Mouse (Mus musculus): ENCODE measurements around the gene Mapk8ip2.

The Mapk8ip2 gene

DNA sequence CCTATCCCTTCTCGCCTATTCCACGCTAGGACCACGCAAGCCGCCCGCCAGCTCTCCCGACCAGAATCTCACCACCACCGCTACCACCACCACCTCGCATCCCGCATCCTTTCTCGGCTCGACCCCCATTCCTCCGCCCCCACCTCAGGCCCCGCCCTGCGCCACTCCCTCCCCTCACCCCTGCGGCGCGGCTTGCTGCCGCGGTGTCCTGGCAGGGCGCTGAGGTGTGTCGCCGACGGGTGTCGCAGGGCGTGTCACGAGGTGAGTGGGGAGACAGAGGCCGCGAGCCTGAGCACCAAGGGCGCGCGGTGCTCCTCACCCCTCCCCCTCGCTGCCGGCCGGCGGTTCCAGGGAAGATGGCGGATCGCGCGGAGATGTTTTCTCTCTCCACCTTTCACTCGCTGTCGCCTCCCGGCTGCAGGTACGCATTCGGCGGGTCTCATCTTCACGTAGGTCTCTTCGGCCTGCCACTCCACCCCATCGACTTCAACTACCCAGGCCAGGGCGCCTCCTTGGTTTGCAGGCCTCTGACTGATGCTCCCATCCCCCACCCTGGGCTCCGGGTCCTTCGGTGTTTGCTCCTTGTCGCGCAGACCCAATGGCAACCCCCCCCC is at the start of gene Mapk8ip2:
Gene Mapk8ip2, plus strand, starts transcription at position 49 of the 614 bp plus-strand sequence.
- peak; percentile 83 for DNase-seq

DNA sequence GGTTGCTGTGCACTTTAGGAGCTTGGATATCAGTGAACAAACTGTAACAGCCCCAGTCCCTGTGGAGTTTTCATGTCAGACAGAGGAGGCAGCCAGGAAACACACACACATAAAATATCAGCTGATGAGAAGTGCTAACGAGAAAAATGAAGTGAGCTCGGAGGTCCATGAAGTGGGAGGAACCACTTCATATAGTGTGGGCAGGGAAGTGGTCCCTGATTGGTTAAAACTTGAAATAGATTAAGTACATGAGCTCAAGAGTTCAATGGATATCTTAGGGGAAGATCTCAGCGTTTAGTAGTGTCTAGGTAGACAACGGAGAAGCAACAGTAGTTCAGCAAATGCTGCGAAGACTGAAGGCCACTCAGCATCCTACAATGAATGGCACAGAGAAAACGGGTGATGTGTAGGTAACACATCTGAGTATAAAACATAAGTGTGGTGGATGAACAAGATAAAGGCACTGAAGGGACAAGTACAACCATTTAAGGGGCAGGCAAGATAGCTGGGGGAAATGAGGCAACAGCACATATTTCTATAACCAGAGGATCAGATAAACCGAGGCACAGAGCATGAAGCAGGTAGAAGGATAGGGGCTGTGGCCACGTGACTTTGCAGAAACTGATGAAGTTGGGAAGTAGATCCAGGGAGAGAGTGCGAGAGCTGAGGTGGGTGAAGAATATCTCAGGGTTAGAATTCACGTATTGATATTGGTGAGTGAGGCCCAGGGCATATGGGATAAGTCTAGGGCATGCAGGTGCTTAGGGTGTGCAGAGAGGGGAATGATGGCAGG is 48.7 kb upstream of the Mapk8ip2 start:
- no peak for DNase-seq

- no peak for DNase-seq
Observed at GRCm38 (mm10) chr15:89406691-89407090, 47.0 kb upstream of the Mapk8ip2 start.

DNA sequence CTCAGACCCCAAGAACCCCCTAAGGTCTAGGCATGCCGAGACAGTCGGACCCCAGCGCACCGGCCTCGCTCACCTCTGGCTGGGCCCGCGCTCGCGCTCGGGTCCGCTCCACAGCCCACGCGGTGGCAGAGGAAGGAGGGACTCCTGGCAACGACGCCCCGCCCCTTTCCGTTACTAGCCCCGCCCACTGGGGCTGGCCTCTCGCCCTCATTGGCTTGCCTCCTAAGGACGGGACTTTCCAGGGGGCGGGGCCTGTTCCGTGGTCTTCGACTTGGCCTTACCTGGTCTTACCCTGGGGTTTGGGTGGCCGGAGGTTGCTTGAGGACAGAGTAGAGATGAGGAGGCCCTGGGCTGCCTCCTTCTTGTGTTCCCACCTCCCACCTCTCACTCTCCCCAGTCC is 43.6 kb upstream of the Mapk8ip2 start, which contains the start of gene Syce3:
Gene Syce3, minus strand, starts transcription at position 386 of the 400 bp plus-strand sequence.
- no peak for DNase-seq

DNA sequence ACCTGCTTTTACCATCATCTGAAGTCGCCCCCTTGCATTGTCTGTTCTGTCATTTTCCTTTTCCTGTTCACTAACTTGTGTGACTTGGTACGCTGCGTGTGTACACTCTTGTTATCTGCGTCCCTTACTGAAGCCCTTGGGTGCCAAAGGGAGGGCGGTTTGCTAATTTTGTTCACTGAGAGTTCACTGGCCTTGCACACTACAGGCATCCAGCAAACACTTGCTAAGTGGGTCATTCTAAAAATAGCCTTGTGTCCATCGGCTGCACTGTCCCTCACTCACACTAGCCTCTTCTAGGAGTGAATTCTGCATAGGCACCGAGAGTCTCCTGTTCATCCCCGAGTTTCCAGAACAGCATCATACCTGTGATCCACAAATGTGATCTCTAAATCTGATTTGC is 38.4 kb upstream of the Mapk8ip2 start:
- no peak for DNase-seq

DNA sequence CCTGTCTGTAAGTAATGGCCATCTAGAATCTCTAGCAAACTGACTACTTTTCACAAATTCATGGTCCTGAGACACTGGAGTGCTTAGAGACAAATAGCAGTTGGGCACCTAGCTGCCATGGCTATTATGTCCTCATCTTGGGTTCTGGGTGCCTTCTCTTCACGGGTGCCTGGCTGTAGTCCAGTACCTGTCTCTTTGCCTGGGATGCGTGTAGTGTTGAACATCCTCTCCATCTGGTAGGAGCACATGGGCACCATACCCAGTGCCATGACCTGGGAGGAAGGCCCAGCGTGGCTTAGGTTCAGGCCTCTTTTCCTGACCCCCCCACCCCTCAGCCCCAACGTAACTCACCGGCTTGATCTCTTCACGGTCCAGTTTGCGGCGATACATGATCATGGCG is 31.8 kb upstream of the Mapk8ip2 start:
- DNase-seq, result peak; percentile 24

- DNase-seq, result no peak
Observed at GRCm38 (mm10) chr15:89424621-89425020, 29.1 kb upstream of the Mapk8ip2 start.

GRCm38 (mm10) chr15:89425711-89426121 is 28.0 kb upstream of the Mapk8ip2 start, which contains the start of gene Cpt1b:
Gene Cpt1b (minus strand): TSS chr15:89425863.
- no peak for DNase-seq

DNA sequence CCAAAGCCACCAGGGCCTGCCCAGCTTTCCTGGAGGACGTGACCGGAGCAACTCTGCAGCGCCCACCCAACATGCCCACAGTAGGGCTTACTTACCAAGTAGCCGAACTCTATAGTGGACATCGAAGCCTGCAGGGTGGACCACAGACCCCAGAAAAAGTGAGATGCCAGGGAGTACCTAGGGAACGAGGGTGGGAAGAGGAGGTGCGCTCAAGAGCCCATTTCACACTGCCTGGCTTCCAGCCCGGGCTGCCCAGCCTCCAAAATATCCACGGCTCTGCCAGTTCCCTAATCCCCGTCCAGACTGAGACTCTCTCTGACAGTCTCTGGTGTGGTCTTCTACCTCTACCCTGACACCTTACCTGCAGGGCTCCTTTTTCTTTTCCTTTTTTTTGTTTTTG is 27.0 kb upstream of the Mapk8ip2 start:
- DNase-seq, result no peak

- DNase-seq, result no peak
Observed at GRCm38 (mm10) chr15:89428136-89428790, 25.4 kb upstream of the Mapk8ip2 start.

DNA sequence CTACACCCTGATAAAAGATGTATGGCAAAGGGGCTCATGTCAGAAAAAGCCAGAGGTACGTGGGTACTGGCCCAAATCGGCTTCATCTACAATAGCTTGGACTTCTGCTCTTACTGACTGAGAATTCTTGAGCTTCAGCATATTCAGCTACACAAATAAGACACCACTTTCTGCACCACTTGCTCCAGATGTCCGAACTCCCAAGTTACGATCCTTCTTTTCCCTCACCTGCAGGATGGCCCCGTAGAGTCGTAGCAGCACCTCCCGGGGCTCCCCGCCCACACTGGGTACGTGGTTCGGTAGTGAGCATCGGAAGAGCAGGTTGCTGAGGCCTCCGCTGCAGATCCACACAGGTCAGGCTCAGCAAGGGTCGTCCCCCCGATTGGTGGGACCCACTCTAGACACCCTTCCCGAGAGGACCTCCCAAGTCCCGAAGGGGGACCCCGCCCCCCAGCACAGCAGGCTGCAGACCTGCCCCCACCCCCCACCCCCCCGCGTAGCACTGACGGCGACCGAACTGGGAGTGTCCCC is 24.8 kb upstream of the Mapk8ip2 start:
- peak; percentile 69 for DNase-seq

DNA sequence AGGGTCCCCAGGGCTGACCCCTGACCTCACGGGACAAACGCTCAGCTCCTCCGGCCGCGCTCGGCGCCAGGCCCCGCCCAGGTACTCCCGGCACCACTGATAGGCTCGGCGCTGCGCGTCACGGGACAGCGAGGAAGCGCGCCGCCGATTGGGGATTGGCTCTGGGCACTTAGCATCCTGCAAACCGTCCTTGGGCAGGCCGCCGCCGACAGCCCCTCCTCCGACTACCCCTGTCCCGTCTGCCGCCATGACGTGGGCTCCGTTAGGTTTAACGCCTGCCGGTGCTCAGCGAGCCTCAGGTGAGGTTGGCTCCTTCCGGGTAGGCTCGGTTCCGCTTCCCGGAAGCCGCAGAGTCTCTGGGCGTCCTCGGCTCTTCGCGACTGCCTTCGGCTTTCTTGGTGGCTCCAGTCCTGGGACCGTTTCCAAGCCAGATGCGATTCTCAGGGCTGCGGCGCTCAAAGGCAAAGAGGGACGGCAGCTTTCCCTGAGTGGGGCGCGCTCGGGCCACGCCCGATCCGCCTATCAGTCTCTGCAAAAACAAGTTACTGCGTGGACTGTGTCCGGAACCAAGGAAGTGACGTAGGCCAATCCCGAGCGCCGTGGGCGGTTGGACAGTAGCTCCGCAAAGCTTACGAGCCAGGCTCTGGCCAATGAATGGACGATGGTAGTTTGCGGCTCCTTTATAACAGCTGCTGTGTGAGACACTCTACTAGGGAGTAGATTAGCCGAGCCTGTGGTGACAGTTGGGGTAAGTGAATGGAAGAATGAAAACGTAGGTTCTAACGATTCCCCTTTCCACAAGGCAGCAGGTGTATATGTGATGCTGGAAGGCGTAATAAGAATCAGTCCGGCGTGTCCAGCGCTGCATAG is 24.1 kb upstream of the Mapk8ip2 start, which contains the start of the genes C730034F03Rik, Gm44502 and Chkb:
Gene C730034F03Rik, plus strand, starts transcription at position 238 of the 870 bp plus-strand sequence.
Gene Gm44502, minus strand, starts transcription at position 345 of the 870 bp plus-strand sequence.
Gene Chkb, minus strand, starts transcription at position 557 of the 870 bp plus-strand sequence.
- DNase-seq, result peak; percentile 94

DNA sequence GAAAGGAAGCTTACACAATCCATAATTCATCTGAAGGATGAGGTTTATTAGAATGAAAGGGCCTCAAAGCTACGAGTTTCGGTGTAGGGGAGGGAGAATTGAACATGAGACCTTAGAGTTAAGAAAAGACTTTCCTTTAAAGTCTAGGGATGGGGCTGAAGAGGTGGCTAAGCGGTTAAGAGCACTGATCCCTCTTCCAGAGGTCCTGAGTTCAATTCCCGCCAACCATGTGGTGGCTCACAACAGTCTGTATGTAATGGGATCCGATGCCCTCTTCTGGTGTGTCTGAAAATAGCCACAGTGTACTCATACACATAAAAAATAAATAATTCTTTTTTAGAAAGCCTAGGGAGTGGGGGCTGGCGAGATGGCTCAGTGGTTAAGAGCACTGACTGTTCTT is 23.4 kb upstream of the Mapk8ip2 start:
- peak; percentile 69 for DNase-seq

DNA sequence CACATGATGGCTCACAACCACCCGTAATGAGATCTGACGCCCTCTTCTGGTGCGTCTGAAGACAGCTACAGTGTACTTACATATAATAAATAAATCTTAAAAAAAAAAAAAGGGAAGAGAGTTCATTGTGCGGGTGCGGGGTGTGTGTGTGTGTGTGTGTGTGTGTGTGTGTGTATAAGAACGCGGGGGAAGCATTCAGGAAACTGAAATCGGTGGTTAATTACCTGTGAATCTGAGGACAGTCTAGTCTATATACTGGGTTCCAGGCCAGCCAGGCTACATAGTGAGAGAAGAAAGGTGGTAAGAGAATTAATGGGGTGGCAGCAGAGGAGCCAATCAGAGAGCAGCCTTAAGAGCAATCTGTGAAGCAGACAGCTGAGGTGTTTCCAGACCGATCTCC is 22.9 kb upstream of the Mapk8ip2 start:
- DNase-seq, result peak; percentile 45

GRCm38 (mm10) chr15:89431271-89431670 is 22.4 kb upstream of the Mapk8ip2 start:
- peak; percentile 22 for DNase-seq

GRCm38 (mm10) chr15:89431806-89432205 is 21.9 kb upstream of the Mapk8ip2 start:
- peak; percentile 44 for DNase-seq

- peak; percentile 79 for DNase-seq
Observed at GRCm38 (mm10) chr15:89432946-89433345, 20.8 kb upstream of the Mapk8ip2 start.

DNA sequence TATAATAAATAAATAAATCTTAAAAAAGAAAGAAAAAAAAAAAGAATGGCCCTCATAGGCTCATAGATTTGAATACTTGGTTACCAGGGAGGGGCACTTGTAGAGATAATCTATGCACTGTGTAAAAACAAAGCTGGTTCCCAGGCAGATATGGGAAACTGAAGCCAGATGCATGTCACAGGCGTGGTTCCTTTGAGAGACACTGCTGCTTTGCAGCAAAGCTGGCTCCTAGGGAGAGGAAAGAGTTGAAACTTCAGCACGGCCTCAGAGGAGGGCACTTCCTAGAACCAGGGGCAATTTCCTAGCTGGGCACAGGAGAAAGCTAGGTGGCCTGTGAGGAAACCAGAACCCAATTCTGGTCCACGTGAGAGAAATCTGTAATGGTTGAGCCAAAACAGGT is 19.6 kb upstream of the Mapk8ip2 start:
- no peak for DNase-seq

DNA sequence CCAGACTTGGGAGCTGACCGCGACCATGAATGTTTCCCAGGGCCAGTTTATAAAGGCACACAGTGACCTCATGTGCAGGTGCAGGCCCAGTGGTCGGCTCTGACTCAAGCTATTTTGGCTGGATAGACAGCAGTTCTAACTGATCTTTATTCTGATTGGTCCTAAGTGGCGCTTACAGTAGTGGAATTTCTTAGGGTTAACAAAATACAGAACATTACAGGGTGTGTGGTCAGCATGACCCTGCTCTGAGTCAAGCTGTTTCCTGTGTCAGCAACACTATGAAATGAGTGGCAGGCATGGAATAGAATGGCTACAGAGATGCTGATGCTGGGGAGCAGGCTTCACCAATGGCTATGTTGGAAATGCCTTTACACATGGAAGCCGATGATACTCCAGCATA is 17.8 kb upstream of the Mapk8ip2 start:
- DNase-seq, result no peak

DNA sequence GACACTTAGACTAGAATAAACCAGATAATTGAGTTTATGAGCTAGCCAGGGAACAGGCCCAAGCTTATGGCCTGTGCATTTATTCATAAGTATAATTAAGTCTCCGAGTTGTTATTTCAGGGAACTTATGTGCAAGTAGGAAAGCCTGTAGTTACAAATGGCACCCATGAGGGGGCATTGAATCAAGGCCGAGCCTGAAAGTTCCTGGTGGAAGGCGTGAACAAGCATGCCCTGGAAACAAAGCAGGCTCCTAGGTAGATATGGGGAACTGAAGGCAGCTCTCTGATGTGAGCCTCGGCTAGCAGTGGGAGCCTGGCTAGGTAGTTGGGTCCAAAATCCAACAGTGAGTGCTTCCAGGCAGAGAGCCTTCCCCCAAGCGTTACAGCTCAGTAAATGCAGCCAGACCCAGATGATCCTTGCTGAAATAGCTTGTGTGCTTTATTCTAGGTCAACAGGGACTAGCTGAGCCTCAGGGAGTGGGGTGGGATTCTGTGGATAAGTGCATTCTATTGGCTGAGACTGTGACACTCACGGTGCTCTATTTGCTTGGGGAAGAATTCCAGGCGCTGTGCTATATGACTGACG is 11.1 kb upstream of the Mapk8ip2 start:
- DNase-seq, result peak; percentile 46
